Mouse (Mus musculus): ENCODE results near the gene 1600014C10Rik.
A peak's percentile ranks its signal among the peaks of the same experiment; 100 is the strongest.

1600014C10Rik gene

GRCm38 (mm10) chr7:38184418-38184745 is 1.4 kb downstream of the 1600014C10Rik start:
- DNase-seq, result peak; percentile 49 to 53

GRCm38 (mm10) chr7:38184786-38185185 is 1.8 kb downstream of the 1600014C10Rik start:
- peak in 1 of 2 experiments; percentile 6 for DNase-seq

GRCm38 (mm10) chr7:38186861-38187260 is 3.8 kb downstream of the 1600014C10Rik start:
- no peak for DNase-seq

GRCm38 (mm10) chr7:38187796-38188195 is 4.8 kb downstream of the 1600014C10Rik start:
- DNase-seq, result peak; percentile 45

- no peak for DNase-seq
Observed at GRCm38 (mm10) chr7:38188281-38189075, 5.5 kb downstream of the 1600014C10Rik start.

- peak in 1 of 2 experiments; percentile 12 for DNase-seq
Observed at GRCm38 (mm10) chr7:38189136-38189982, 6.3 kb downstream of the 1600014C10Rik start.

- DNase-seq, result no peak
Observed at GRCm38 (mm10) chr7:38190056-38190835, 7.2 kb downstream of the 1600014C10Rik start.

GRCm38 (mm10) chr7:38191146-38191545 is 8.1 kb downstream of the 1600014C10Rik start:
- DNase-seq, result no peak

- peak; percentile 42 to 70 for DNase-seq
Observed at GRCm38 (mm10) chr7:38191571-38191970, 8.6 kb downstream of the 1600014C10Rik start.

GRCm38 (mm10) chr7:38199907-38200605 is 17.0 kb downstream of the 1600014C10Rik start:
- no peak for DNase-seq

- DNase-seq, result peak; percentile 96 to 98
Observed at GRCm38 (mm10) chr7:38200606-38201289, 17.7 kb downstream of the 1600014C10Rik start.

- DNase-seq, result no peak
Observed at GRCm38 (mm10) chr7:38201290-38201658, 18.3 kb downstream of the 1600014C10Rik start.

GRCm38 (mm10) chr7:38204314-38204713 is 21.3 kb downstream of the 1600014C10Rik start:
- DNase-seq, result no peak

GRCm38 (mm10) chr7:38205801-38206200 is 22.8 kb downstream of the 1600014C10Rik start:
- no peak for DNase-seq

- no peak for DNase-seq
Observed at GRCm38 (mm10) chr7:38206564-38206963, 23.5 kb downstream of the 1600014C10Rik start.

- no peak for DNase-seq
Observed at GRCm38 (mm10) chr7:38208969-38209368, 26.0 kb downstream of the 1600014C10Rik start.

GRCm38 (mm10) chr7:38209478-38210152 is 26.6 kb downstream of the 1600014C10Rik start:
- DNase-seq, result no peak

- DNase-seq, result peak; percentile 61 to 63
Observed at GRCm38 (mm10) chr7:38212651-38213062, 29.6 kb downstream of the 1600014C10Rik start.

GRCm38 (mm10) chr7:38214473-38215214 is 31.6 kb downstream of the 1600014C10Rik start:
- no peak for DNase-seq

- DNase-seq, result no peak
Observed at GRCm38 (mm10) chr7:38215281-38215680, 32.3 kb downstream of the 1600014C10Rik start.

Measured in cerebellum, postnatal 10 days (tissue).